Mouse (Mus musculus) testis, adult 2 months (tissue): Measurements from ENCODE around the gene Acsl5.

Experiments used
- CTCF ChIP-seq: fragments of 200-500 bp; IDR thresholded peaks from 2 replicates; pipeline ENCODE4 v1.5.1; 2012; ENCODE audit warnings: low read depth, mild to moderate bottlenecking, inconsistent platforms, low read length, moderate library complexity; ENCODE audit not compliant: control insufficient read depth, insufficient read depth, insufficient replicate concordance
- POLR2A ChIP-seq: fragments of 200-500 bp; IDR thresholded peaks from 2 replicates; pipeline ENCODE4 v1.6.1; 2012; ENCODE audit warnings: low read depth, mild to moderate bottlenecking, inconsistent platforms, low read length, moderate library complexity; ENCODE audit not compliant: control insufficient read depth

- TF ChIP-seq CTCF (no peak), POLR2A (no peak)
These were observed 8.8 kb downstream of the Acsl5 start for GRCm38 (mm10) chr19:55260389-55261184.
